Mouse (Mus musculus): ENCODE data around the gene Fmnl3. TPM values are rescaled to one million over a fixed set of nuclear protein-coding genes. Genes with fewer than 3 reads are reported as not detected.

The Fmnl3 gene
- polyA plus RNA-seq, 1 experiment from 2014 or later = 14.3 TPM

DNA sequence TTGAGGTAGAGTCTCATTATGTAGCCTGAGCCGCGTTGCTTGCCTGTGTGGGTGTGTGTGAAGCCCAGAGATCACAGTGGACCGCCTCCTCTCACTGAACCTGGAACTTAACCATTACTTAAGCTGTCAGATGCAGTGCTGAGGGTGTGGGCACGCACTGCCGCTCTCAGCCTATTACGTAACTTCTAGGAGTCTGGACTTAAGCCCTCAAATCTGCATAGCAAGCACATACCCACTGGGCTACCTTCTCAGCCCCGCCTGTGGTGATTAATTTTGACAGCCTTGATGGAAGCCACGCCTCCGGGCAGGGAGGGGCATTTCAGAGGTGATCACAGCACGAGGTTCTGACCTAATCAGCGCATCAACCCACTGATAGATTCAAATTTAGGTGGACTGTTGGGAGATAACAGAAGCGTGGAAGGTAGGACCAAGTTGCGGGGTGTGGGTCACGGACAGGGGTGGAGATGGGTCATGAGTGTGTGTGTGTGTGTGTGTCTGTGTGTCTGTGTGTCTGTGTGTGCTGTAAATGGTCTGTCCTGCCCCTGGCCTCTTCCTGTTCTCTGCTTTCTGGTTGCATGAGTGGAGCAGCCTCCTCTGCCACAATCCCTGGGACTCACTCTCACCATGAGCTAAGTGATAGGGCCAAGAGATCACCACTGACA, 85.6 kb downstream of the Fmnl3 start:
- H3K27me3 ChIP-seq (ENCODE audit: poor library complexity, severe bottlenecking) = peaks cover 5% of the 10 kb centered on the region; the same call in 1 of the 2 replicates
- H3K4me3 ChIP-seq = no peak overlapping the region
- WGBS = 56% methylated on average over 14 of the region's 14 CpGs
- H3K4me1 ChIP-seq = peaks cover 11% of the 10 kb centered on the region
- no peak overlapping the region for H3K27ac ChIP-seq
- H3K36me3 ChIP-seq (replicated peaks) = no peaks in the 10 kb centered on the region
- no peak for DNase-seq (ENCODE audit: extremely low spot score, low spot score)
- H3K9me3 ChIP-seq = no peaks in the 10 kb centered on the region

DNA sequence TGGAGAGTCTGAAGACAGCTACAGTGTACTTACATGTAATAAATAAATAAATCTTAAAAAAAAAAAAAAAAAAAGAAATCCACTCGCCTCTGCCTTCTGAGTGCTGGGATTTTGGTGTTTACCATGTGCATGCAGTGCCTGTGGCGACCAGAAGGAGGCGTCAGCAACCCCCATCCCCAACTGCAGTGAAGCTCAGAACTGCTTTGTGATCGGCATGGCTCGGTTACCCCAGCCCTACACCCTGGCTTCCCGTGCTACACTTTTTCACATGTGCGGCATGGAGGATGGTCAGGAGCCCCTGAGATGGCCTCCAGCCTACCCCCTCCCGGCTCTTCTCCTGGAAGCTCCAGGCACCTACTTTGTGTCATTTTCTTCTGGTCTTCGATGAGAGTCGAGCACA, 86.8 kb downstream of the Fmnl3 start:
- Histone ChIP-seq H3K27ac (no peak overlapping the region), H3K4me1 (peaks cover 11% of the 10 kb centered on the region), H3K4me3 (no peak overlapping the region), H3K36me3 (replicated peaks) (no peaks in the 10 kb centered on the region), H3K9me3 (no peaks in the 10 kb centered on the region), H3K27me3 (ENCODE audit: poor library complexity, severe bottlenecking) (peaks cover 8% of the 10 kb centered on the region; the same call in 1 of the 2 replicates)
- DNase-seq (ENCODE audit: extremely low spot score, low spot score) = no peak
- WGBS = 66% methylated on average over 10 of the region's 10 CpGs

DNA sequence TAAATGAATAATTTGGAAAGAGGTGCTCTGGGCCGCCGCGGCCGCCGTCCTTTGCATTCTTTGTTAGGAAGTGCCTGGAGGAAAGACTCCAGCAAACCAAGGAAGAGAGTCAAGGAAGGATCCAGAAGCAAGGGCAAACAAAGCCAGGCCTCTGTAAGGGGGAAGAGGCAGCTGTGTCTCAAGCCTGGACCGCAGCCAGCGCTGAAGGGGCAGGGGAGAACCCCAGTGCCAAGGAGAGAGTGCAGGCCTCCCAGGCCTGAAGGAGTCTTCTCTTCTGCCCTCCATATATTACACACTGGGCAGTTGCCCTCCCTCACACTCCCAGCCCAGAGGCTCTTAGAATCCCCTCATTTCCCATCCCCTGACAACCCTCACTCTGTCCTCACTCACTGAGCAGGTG, 92.0 kb downstream of the Fmnl3 start:
- H3K9me3 ChIP-seq = no peaks in the 10 kb centered on the region
- H3K4me3 ChIP-seq = no peak overlapping the region
- no peaks in the 10 kb centered on the region for H3K36me3 ChIP-seq (replicated peaks)
- no peak for DNase-seq (ENCODE audit: extremely low spot score, low spot score)
- 91% methylated on average over 7 of the region's 7 CpGs for WGBS
- H3K27ac ChIP-seq = no peak overlapping the region
- peaks cover 8% of the 10 kb centered on the region; the same call in 1 of the 2 replicates for H3K27me3 ChIP-seq (ENCODE audit: poor library complexity, severe bottlenecking)
- no peaks in the 10 kb centered on the region for H3K4me1 ChIP-seq

GRCm38 (mm10) chr15:99276095-99276494, 94.2 kb downstream of the Fmnl3 start:
- Histone ChIP-seq H3K4me1 (peaks cover 12% of the 10 kb centered on the region), H3K9me3 (no peaks in the 10 kb centered on the region), H3K36me3 (replicated peaks) (no peaks in the 10 kb centered on the region), H3K27ac (no peak overlapping the region), H3K27me3 (ENCODE audit: poor library complexity, severe bottlenecking) (peaks cover 8% of the 10 kb centered on the region; the same call in 1 of the 2 replicates), H3K4me3 (no peak overlapping the region)
- no peak for DNase-seq (ENCODE audit: extremely low spot score, low spot score)
- 91% methylated on average over 8 of the region's 8 CpGs for WGBS

Other genes starting within 250 kb of the Fmnl3 start
- 53.5 and 56.5 TPM in 2 replicates for gene Spats2, start 244.6 kb downstream of the Fmnl3 start, polyA plus RNA-seq (2016; fragmentation: Nextera tagmentation; extraction: Ambion mirVana)
- gene Kcnh3, start 145.6 kb downstream of the Fmnl3 start, polyA plus RNA-seq (2016; fragmentation: Nextera tagmentation; extraction: Ambion mirVana) = 0.17 TPM in 1 of 2 replicates, not detected in the other
- 192 and 203 TPM in 2 replicates for gene Mcrs1, start 118.5 kb downstream of the Fmnl3 start, polyA plus RNA-seq (2016; fragmentation: Nextera tagmentation; extraction: Ambion mirVana)
- 60.7 and 62.2 TPM in 2 replicates for gene Prpf40b, start 75.4 kb downstream of the Fmnl3 start, polyA plus RNA-seq (2016; fragmentation: Nextera tagmentation; extraction: Ambion mirVana)
- 0.11 and 0.17 TPM in 2 replicates for gene Fam186b, start 74.6 kb downstream of the Fmnl3 start, polyA plus RNA-seq (2016; fragmentation: Nextera tagmentation; extraction: Ambion mirVana)
- 267 and 272 TPM in 2 replicates for gene Tmbim6, start 22.4 kb upstream of the Fmnl3 start, polyA plus RNA-seq (2016; fragmentation: Nextera tagmentation; extraction: Ambion mirVana)
- 10.9 and 13.7 TPM in 2 replicates for gene Nckap5l, start 87.3 kb upstream of the Fmnl3 start, polyA plus RNA-seq (2016; fragmentation: Nextera tagmentation; extraction: Ambion mirVana)
- gene Bcdin3d, start 104.2 kb upstream of the Fmnl3 start, polyA plus RNA-seq (2016; fragmentation: Nextera tagmentation; extraction: Ambion mirVana) = 19.6 and 20.5 TPM in 2 replicates
- 0.32 and 0.44 TPM in 2 replicates for gene Faim2, start 157.7 kb upstream of the Fmnl3 start, polyA plus RNA-seq (2016; fragmentation: Nextera tagmentation; extraction: Ambion mirVana)
- not detected in 2 replicates for gene Aqp2, start 208.6 kb upstream of the Fmnl3 start, polyA plus RNA-seq (2016; fragmentation: Nextera tagmentation; extraction: Ambion mirVana)
- not detected in 2 replicates for gene Aqp5, start 220.3 kb upstream of the Fmnl3 start, polyA plus RNA-seq (2016; fragmentation: Nextera tagmentation; extraction: Ambion mirVana)
- not detected in 2 replicates for gene Aqp6, start 230.9 kb upstream of the Fmnl3 start, polyA plus RNA-seq (2016; fragmentation: Nextera tagmentation; extraction: Ambion mirVana)

Data from forebrain, embryonic 10.5 days (tissue).